Mouse (Mus musculus) megakaryocyte, adult 5-6 weeks (primary cell): ENCODE measurements at regions not wholly inside any gene's neighbourhood (a gene's known extent, or its start where the extent isn't known, plus 50 kb on each side); places are given as distances from the start of the nearest gene placed in this dataset.

Experiments
- ATAC-seq: 2 replicates; pipeline ENCODE4 v1.8.0; 2016; ENCODE audit warnings: mild to moderate bottlenecking, inconsistent platforms; ENCODE audit not compliant: poor library complexity, severe bottlenecking

DNA sequence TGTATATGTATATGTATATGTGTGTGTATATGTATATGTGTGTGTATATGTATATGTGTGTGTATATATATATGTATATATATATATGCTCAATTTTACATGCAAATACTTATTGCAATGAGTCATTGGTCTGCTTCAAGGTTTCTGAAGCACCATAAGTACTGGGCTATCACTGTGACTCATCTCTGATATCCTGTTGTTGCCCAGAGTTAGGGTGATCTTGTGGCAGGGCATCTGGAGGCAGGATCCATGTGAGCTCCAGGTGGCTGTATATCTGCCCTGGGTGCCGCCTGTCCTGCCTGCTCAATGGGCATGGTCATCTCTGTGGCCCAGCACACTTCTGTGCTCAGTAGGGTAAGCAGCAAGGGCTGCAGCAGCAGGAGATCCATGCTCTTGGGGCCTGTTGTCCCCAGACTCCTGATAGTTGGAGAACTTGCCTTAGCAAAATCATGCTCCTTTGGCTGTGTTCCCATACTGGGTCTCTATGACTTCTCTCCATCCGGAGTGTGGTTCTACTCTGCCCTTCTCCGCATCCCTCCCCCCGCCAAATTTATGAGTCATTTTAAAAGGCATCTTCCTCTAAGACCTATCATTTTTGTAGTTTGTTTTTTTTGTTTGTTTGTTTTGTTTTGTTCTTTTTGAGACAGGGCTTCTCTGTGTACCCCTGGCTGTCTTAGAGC is 356.1 kb downstream of the Hace1 start:
- ATAC-seq = no peak

DNA sequence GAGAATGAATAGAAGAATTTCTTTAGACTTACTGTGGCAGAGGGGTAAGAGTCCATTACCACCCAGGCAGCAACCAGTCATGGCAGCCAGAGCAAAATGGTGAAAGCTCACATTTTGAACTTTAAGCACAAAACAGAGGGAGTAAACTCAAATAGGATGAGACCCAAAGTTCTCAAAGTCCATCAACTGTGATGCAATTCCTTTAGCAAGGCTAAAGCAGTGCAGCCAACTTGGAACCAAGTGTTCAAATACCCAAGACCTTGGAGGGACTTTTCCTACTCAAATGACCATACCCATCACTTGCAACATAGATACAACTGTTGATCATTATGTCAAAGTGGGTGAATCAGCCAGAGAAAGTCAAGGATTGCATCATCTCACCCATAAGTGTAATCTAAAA is 380.1 kb downstream of the Hace1 start:
- ATAC-seq = no peak

DNA sequence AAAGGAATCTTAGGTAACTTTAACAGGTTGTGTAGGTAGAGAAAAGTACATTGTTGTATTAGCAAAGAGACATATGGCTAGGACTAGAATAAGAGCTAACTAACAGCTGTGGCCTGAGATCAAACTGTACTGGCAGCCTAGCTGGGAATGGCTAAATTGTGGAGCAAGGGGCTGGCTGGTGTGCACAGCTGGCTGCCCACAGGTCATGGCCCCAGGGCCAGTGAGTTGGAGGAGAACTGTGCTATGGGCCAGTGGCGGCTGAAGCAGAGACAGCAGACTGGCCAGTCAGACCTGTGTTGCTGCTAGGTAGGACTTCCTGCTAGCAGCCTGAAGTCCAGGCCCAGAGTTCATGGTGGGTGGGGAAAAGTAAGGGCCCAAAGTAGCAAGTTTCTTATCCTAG is 394.6 kb downstream of the Hace1 start:
- no peak for ATAC-seq

- no peak for ATAC-seq
Observed at GRCm38 (mm10) chr10:45982731-45983274, 405.2 kb downstream of the Hace1 start.

GRCm38 (mm10) chr10:45983671-45984335 is 406.2 kb downstream of the Hace1 start:
- no peak for ATAC-seq

DNA sequence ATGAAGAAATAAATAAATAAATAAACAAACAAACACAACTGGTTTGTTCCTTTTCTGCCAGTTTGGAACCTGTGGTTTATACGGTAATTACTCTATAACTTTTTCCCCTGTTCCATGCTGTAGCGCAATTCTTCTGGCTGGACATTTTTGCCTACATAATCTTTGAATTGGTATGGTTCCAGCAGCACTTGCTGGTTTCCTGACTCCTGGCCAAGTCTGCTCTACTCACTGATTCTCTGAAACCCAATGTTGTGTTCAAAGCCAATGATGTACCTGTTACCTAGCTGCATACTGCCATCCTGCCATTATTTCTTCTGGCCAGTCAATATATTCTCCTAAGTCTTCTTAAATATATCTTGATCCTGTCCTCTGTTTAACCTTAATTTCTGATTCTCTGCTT is 408.7 kb downstream of the Hace1 start:
- ATAC-seq = no peak

DNA sequence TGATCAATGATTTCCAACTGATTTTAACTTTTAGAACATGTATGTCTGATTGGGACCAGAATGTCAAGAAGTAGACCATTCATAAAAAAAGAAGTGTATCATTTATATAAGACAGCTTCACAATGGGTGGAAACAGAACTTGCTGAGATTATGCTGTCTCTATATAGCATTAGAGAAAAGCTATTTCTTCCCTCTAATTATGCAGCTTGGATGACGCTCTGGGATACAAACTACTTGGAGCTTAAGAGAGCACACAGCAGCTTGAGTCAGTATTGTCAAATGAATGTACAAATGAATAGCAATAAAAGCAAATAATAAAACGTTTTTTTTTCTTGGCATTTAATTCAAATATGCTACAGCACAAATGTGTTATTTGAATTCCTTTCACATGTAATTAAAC is 428.7 kb downstream of the Hace1 start:
- no peak for ATAC-seq

- ATAC-seq = peak; percentile 71
Observed at GRCm38 (mm10) chr10:46011916-46012596, 434.4 kb downstream of the Hace1 start.

DNA sequence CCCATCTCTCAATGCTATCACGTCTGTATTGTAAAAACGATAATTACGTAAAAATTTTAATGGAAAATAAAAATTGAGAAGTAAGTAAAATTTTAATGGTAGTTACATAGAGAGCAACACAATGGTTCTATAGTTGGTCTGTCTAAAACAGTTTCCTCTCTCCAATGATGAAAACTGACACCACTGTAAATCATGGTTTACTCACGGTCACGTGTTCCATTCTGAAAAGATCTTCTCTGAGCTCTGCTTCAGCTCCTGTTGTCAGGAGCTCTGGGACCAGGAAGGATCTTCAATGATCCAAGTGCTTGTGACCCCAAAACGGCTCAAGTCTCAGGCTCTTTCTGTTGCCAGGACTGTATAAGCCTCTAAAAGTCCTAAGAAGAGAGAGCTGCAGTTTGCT is 435.0 kb downstream of the Hace1 start:
- no peak for ATAC-seq

DNA sequence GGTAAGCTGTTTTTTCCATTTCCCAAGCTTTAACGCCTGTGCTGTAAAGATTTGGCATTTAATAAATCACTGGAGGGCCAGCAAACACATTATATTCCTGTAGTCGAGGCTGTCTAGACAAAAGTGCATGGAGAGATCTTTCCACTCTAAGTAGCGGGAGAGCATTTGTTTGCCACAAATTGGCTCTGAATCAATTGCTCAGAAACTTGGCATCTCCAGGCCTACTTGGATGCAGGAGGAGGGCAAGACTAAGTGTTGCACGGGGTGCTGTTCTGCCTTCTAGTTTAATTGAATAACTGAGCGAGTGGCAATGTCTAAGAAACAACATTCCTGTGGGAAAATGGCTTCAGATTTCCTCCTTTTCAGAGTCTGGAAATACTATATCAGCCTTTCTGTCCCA is 438.7 kb downstream of the Hace1 start:
- ATAC-seq = no peak

GRCm38 (mm10) chr10:46045474-46046093 is 468.0 kb downstream of the Hace1 start:
- no peak for ATAC-seq

DNA sequence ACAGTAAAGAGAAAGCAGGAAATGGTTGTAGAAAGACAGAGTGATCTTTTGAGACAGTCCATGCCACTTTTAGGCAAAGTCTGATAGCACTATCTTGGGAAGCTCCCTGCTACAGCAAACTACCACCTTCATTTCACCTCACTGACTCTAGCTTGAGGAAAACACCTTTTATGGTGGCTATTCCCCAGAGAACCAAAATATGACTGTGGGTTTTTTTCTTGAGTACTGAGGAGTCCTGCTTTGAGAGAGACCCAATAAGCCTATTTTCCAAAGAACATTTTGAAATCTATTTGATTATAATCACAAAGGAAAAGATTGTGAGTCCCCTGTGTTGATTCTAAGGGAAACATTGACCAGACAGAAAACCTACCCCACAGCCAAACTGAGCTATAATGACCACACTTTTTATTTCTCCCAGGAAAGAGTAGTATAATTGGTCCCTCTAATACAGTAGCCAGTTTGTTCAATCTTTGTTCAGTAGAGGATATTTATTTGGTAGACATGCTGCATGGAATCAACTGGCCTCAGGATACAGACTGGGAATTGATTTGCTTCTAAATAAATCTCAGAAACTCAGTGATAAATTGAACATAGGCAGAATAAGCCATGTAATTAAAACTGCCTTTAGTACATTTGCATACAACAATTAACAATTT is 468.6 kb downstream of the Hace1 start:
- no peak for ATAC-seq

- no peak for ATAC-seq
Observed at GRCm38 (mm10) chr10:46046890-46047414, 469.3 kb downstream of the Hace1 start.

- ATAC-seq = no peak
Observed at GRCm38 (mm10) chr10:46047591-46047990, 470.0 kb downstream of the Hace1 start.

- no peak for ATAC-seq
Observed at GRCm38 (mm10) chr10:46057362-46058198, 480.0 kb downstream of the Hace1 start.

DNA sequence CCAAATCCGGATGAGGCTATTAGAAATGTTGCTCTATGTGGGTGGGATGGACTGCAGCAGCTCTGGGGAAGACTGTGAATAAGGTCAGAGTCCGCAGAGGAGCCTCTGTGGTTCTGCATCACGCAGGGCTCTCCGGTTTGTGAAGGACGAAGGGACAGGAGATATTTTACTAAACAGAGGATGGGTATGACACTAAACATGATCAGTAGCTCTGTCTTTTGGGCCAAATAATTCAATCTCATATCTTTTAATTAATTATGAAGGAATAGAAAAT is 480.5 kb downstream of the Hace1 start:
- no peak for ATAC-seq

DNA sequence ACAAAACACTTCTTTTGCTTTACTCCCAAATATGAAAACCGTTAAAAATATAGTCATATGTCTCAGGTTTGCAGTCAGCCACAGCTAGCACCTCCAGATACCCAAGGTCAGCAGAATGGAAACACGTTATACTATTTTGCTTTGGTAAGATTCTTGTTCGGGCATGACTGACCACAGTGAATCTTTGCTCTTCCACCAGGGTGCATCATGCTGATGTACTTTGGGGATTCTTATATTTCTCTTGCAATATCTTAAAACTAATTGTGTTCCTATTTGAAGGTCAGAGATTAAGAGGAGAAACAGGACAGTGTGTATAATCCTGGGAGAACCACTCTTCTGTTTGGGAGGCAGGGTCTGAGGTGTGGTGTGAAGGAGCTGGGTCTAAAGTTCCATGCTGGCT is 481.7 kb downstream of the Hace1 start:
- no peak for ATAC-seq

- no peak for ATAC-seq
Observed at GRCm38 (mm10) chr10:46063831-46064230, 486.2 kb downstream of the Hace1 start.

DNA sequence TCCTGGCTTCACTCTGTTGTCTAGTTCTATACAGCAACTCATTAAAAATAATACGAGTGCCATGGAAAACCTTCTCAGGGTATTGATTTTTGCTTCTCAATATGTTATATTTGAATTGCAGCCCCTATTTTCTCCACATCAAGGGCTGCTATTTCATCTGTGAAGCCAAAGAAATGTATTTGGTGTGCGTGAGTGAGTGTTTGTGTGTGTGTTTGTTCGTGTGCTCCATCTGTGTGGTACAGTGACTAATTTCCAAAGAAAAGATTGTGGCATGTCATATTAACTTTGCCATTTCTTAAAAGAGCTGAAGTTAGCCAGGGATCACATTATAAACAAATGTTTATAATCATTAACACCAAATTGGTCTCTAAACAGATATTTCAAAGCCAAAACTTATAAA is 493.1 kb downstream of the Hace1 start:
- ATAC-seq = no peak

DNA sequence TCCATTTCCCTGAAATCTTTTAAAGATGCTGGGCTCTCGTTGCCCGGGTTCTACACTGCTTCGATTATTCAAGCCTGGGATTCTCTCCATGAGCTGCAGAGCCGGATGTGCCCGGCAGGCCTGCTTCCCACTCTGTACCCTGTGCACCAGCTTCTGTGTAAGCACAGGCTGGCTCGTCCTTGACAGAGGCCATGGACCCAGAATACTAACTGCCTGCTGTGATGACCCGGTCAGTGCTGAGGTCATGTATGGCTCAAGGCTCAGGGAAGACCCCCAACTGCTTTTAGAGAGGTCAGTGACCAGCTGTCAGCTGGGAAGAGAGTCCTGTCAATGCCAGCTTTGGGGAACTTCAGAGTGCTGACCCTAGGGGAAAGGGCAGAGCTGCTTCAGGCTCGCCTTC is 493.6 kb downstream of the Hace1 start:
- no peak for ATAC-seq
